Mouse (Mus musculus) adrenal gland, adult (tissue): ENCODE data around the gene Ap2a1.
A peak's percentile ranks its signal among the peaks of the same experiment; 100 is the strongest.

ENCODE experiments used
- DNase-seq, 2 experiments: peaks; one replicate each; pipeline ENCODE4 v3.0.0; 2022 to 2023; ENCODE audit warnings: low spot score in 1 of 2; ENCODE audit not compliant: inconsistent age in 2 of 2

Ap2a1 gene

GRCm38 (mm10) chr7:44953561-44953960 is 24.3 kb upstream of the Ap2a1 start:
- peak in 1 of 2 experiments; percentile 35 for DNase-seq

GRCm38 (mm10) chr7:44952611-44953306 is 23.5 kb upstream of the Ap2a1 start:
- DNase-seq, result peak; percentile 96 to 98

GRCm38 (mm10) chr7:44951960-44952359 is 22.7 kb upstream of the Ap2a1 start:
- peak; percentile 90 to 94 for DNase-seq

GRCm38 (mm10) chr7:44949922-44950321 is 20.6 kb upstream of the Ap2a1 start:
- DNase-seq, result no peak

GRCm38 (mm10) chr7:44942904-44943303 is 13.6 kb upstream of the Ap2a1 start, which contains the start of gene Tsks:
Gene Tsks (plus strand): TSS chr7:44943204.
- DNase-seq, result no peak

- DNase-seq, result no peak
Measured at GRCm38 (mm10) chr7:44938680-44939079, 9.4 kb upstream of the Ap2a1 start.

GRCm38 (mm10) chr7:44928570-44928969 is 726 bp downstream of the Ap2a1 start:
- peak in 1 of 2 experiments; percentile 45 for DNase-seq

GRCm38 (mm10) chr7:44925468-44925867 is 3.8 kb downstream of the Ap2a1 start:
- peak; percentile 32 to 64 for DNase-seq

GRCm38 (mm10) chr7:44922530-44922929 is 6.8 kb downstream of the Ap2a1 start:
- DNase-seq, result no peak

GRCm38 (mm10) chr7:44919127-44919526 is 10.2 kb downstream of the Ap2a1 start:
- no peak for DNase-seq

GRCm38 (mm10) chr7:44918219-44918618 is 11.1 kb downstream of the Ap2a1 start:
- no peak for DNase-seq

- DNase-seq, result peak in 1 of 2 experiments; percentile 28
Measured at GRCm38 (mm10) chr7:44916881-44917280, 12.4 kb downstream of the Ap2a1 start.

- DNase-seq, result peak; percentile 29 to 57
Measured at GRCm38 (mm10) chr7:44916191-44916590, 13.1 kb downstream of the Ap2a1 start.

- DNase-seq, result no peak
Measured at GRCm38 (mm10) chr7:44915314-44915713, 14.0 kb downstream of the Ap2a1 start.

- no peak for DNase-seq
Measured at GRCm38 (mm10) chr7:44914396-44914795, 14.9 kb downstream of the Ap2a1 start.

GRCm38 (mm10) chr7:44908706-44909476 is 20.4 kb downstream of the Ap2a1 start:
- DNase-seq, result peak; percentile 89 to 91

GRCm38 (mm10) chr7:44905430-44905829 is 23.9 kb downstream of the Ap2a1 start:
- peak in 1 of 2 experiments; percentile 14 for DNase-seq

- DNase-seq, result peak; percentile 48 to 75
Measured at GRCm38 (mm10) chr7:44901230-44901722, 28.0 kb downstream of the Ap2a1 start.

GRCm38 (mm10) chr7:44900632-44901031 is 28.7 kb downstream of the Ap2a1 start:
- no peak for DNase-seq

GRCm38 (mm10) chr7:44898607-44899006 is 30.7 kb downstream of the Ap2a1 start:
- DNase-seq, result peak; percentile 73 to 86

GRCm38 (mm10) chr7:44896499-44896898 is 32.8 kb downstream of the Ap2a1 start:
- no peak for DNase-seq
